Mouse (Mus musculus) kidney, adult 2 months (tissue): Measurements from ENCODE around the gene Lnx2.

ENCODE experiments used
- CTCF ChIP-seq: fragments of 200-500 bp; conservative IDR thresholded peaks from 2 replicates; pipeline ENCODE4 v1.5.1; 2011; ENCODE audit warnings: low read depth, mild to moderate bottlenecking, control low read depth, low read length, moderate library complexity, mixed read lengths; ENCODE audit not compliant: insufficient read depth, insufficient read length
- POLR2A ChIP-seq: fragments of 200-500 bp; IDR thresholded peaks from one replicate; pipeline ENCODE4 v1.6.1; 2011; ENCODE audit warnings: low read depth, low read length, control low read depth

GRCm38 (mm10) chr5:147121146-147121545 lies 44.8 kb upstream of the Lnx2 start:
- no peak for TF ChIP-seq POLR2A
- TF ChIP-seq CTCF, result 0 out of 2 replicates have a peak, but pooled peaks have one; percentile 21
